Mouse (Mus musculus) neural tube, embryonic 11.5 days (tissue): ENCODE results near the gene Dop1a. TPM values are rescaled to one million over a fixed set of nuclear protein-coding genes. Genes with fewer than 3 reads are reported as not detected.

Experiments
- ATAC-seq: fragments of 200-750 bp; cut with Nextera tagmentation; 2 replicates; pipeline ENCODE4 v1.8.0; 2017; ENCODE audit warnings: moderate number of reproducible peaks, mild to moderate bottlenecking, moderate TSS enrichment, moderate library complexity; ENCODE audit not compliant: insufficient read depth, low FRiP score, low TSS enrichment
- DNase-seq: peaks from one replicate; pipeline ENCODE4 v3.0.0-alpha.2; 2015; ENCODE audit warnings: low spot score
- H3K27ac ChIP-seq: fragments of 300-500 bp; sonication (generic); 2 replicates; pipeline ENCODE4 v1.5.1; 2014; ENCODE audit warnings: low read depth, mild to moderate bottlenecking, low read length
- H3K27me3 ChIP-seq: fragments of 300-500 bp; sonication (generic); 2 replicates; pipeline ENCODE4 v1.6.1; 2014; ENCODE audit warnings: mild to moderate bottlenecking, low read length, mixed read lengths; ENCODE audit not compliant: control insufficient read depth, insufficient read depth
- H3K36me3 ChIP-seq: fragments of 300-500 bp; sonication (generic); 2 replicates; pipeline ENCODE4 v1.6.1; 2014; ENCODE audit warnings: mild to moderate bottlenecking, low read length, moderate library complexity, mixed read lengths; ENCODE audit not compliant: control insufficient read depth, insufficient read depth
- H3K4me1 ChIP-seq: fragments of 300-500 bp; sonication (generic); 2 replicates; pipeline ENCODE4 v1.6.1; 2014; ENCODE audit warnings: low read length, mixed read lengths; ENCODE audit not compliant: control insufficient read depth, insufficient read depth
- H3K4me2 ChIP-seq: fragments of 300-500 bp; sonication (generic); 2 replicates; pipeline ENCODE4 v1.6.1; 2014; ENCODE audit warnings: low read depth, mild to moderate bottlenecking, moderate library complexity
- H3K4me3 ChIP-seq: fragments of 300-500 bp; sonication (generic); 2 replicates; pipeline ENCODE4 v1.5.1; 2014; ENCODE audit warnings: low read depth, low read length
- H3K9ac ChIP-seq: fragments of 300-500 bp; sonication (generic); 2 replicates; pipeline ENCODE4 v1.6.1; 2014; ENCODE audit warnings: mild to moderate bottlenecking, low read length
- H3K9me3 ChIP-seq: fragments of 300-500 bp; sonication (generic); 2 replicates; pipeline ENCODE4 v1.6.1; 2016; ENCODE audit warnings: low read length; ENCODE audit not compliant: control insufficient read depth
- WGBS: fragments of 180-500 bp; shearing (Covaris S2); extraction: QIAGEN DNeasy Blood & Tissue Kit; methylation state at CpG from one replicate; pipeline ENCODE4 v1.1.7; 2014; 5-methylcytosine and 5-hydroxymethylcytosine counted together
- polyA plus RNA-seq: library from polyadenylated mRNA; unstranded; fragments of >200 nt; fragmentation: Nextera tagmentation; extraction: Ambion mirVana; gene quantifications from 2 replicates; pipeline ENCODE4 v1.2.1, GENCODE M21; 2014

Dop1a gene
- polyA plus RNA-seq, 1 experiment from 2014 or later, result 16.5 TPM

- no peak overlapping the region for H3K4me3 ChIP-seq
- no peak for DNase-seq
- H3K9me3 ChIP-seq, result no peaks in the 10 kb centered on the region
Measured at GRCm38 (mm10) chr9:86522335-86522734, 55.4 kb downstream of the Dop1a start.

DNA sequence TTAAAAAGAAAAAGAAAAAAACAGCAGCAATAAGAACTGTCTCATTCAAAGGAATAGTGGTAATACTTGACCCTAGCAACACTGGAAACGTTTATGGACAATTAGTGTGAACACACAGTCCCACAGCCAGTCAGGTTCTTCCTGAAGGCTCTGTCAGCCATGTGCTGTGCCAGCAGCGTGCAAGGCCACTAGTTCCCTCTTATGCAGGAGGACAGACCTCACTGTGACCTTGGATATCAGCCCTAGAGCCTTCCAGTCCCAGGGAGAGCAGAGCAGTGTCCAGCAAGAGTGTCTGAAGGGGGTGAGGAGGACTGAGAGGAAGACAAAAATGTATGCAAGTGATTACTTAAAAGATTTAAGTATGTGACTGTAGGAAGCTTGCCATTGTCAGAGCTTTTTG lies 58.6 kb downstream of the Dop1a start:
- Histone ChIP-seq H3K4me2 (no peak overlapping the region), H3K27ac (no peak overlapping the region), H3K4me3 (no peak overlapping the region), H3K36me3 (no peaks in the 10 kb centered on the region), H3K27me3 (no peaks in the 10 kb centered on the region), H3K9me3 (no peaks in the 10 kb centered on the region), H3K9ac (no peak overlapping the region), H3K4me1 (no peaks in the 10 kb centered on the region)
- 62% methylated on average over 2 of the region's 2 CpGs for WGBS
- ATAC-seq (no peak), DNase-seq (no peak)

More at GRCm38 (mm10) chr9:86522335-86522734, 55.4 kb downstream of the Dop1a start:
- H3K27me3 ChIP-seq, result no peaks in the 10 kb centered on the region
- H3K4me2 ChIP-seq, result no peak overlapping the region
- no peak for ATAC-seq
- H3K9ac ChIP-seq, result no peak overlapping the region
- no peak overlapping the region for H3K27ac ChIP-seq
- H3K36me3 ChIP-seq, result no peaks in the 10 kb centered on the region
- H3K4me1 ChIP-seq, result no peaks in the 10 kb centered on the region

- Histone ChIP-seq H3K27ac (no peak overlapping the region), H3K4me2 (no peak overlapping the region), H3K4me3 (no peak overlapping the region), H3K4me1 (no peaks in the 10 kb centered on the region), H3K9ac (no peak overlapping the region), H3K36me3 (no peaks in the 10 kb centered on the region), H3K9me3 (no peaks in the 10 kb centered on the region), H3K27me3 (no peaks in the 10 kb centered on the region)
- WGBS, result 91% methylated on average over 5 of the region's 5 CpGs
- no peak for DNase-seq
- ATAC-seq, result no peak
Measured at GRCm38 (mm10) chr9:86534071-86534470, 67.1 kb downstream of the Dop1a start.

DNA sequence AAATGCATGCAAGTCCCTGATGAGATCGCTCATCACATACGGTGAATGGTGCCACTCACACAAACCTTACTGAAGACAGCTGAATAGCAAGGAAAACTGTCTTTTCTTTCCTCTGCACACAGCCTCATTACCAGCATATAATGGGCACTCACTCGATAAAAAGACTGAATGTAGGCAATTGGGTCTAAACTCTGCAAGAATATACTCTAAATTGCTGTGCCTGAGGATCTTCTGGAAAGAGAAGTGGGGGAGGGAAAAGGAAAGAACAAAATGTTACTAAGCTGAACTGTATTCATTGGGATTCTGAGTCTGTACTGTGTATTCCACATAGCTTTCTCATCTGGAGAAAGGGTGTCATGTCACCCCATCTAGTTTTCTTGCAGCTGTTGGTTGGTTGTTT lies 76.5 kb downstream of the Dop1a start:
- no peaks in the 10 kb centered on the region for H3K4me1 ChIP-seq
- H3K27ac ChIP-seq, result no peak overlapping the region
- H3K4me2 ChIP-seq, result no peak overlapping the region
- no peak overlapping the region for H3K4me3 ChIP-seq
- H3K27me3 ChIP-seq, result no peaks in the 10 kb centered on the region
- WGBS, result 90% methylated on average over 3 of the region's 3 CpGs
- H3K9ac ChIP-seq, result no peak overlapping the region
- DNase-seq, result no peak
- H3K36me3 ChIP-seq, result no peaks in the 10 kb centered on the region; the same call in none of the 2 replicates
- no peak for ATAC-seq
- no peaks in the 10 kb centered on the region for H3K9me3 ChIP-seq

DNA sequence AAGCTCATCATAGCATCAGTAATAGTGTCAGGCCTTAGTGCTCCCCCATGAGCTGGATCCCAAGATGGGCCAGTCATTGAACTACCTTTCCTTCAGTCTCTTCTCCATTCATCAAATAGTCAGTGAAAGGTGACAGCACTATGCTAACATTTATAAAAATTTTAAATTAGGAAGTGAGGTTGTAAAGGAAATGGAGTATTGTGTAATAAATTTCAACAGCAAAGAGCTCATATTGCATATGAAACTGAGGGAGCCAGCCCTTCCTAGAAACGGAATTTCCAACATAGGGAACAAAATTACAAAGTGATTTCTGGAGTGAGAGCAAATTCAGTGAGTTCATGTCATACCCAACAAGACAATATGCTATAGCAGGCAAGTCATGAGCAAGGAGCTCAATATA lies 77.6 kb downstream of the Dop1a start:
- no peak for DNase-seq
- Histone ChIP-seq H3K9me3 (no peaks in the 10 kb centered on the region), H3K27ac (no peak overlapping the region), H3K4me3 (no peak overlapping the region), H3K4me1 (no peaks in the 10 kb centered on the region), H3K36me3 (no peaks in the 10 kb centered on the region; the same call in none of the 2 replicates), H3K9ac (no peak overlapping the region), H3K27me3 (no peaks in the 10 kb centered on the region), H3K4me2 (no peak overlapping the region)
- 82% methylated on average over 1 of the region's 1 CpGs for WGBS
- no peak for ATAC-seq

DNA sequence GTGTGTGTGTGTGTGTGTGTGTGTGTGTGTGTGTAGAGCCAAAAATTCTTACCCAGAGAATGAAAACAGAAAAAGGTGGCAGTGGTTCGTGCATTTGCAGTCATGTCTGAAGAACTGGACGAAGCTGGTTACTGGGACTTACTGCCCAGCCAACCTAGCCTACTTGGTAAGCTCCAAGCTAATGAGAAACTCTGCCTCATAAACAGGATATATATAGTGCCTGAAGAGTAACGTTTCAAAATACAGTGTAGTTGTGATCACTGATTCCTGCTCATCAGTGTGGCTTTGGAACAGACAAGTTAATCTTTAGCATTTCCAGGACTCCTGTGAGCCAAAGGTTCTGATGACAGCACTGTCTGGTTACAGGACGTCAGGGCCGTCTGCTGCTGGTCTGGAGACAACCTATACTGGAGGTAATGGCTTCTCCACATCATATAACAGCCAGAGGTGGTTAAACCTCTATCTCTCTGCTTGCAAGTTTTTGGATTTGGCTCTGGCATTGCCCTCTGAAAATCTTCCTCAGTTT lies 82.7 kb downstream of the Dop1a start:
- Histone ChIP-seq H3K4me1 (no peaks in the 10 kb centered on the region), H3K9me3 (no peaks in the 10 kb centered on the region), H3K9ac (no peak overlapping the region), H3K27ac (no peak overlapping the region), H3K36me3 (peaks cover 2% of the 10 kb centered on the region), H3K4me3 (no peak overlapping the region), H3K27me3 (no peaks in the 10 kb centered on the region), H3K4me2 (no peak overlapping the region)
- ATAC-seq (no peak), DNase-seq (no peak)
- WGBS, result 90% methylated on average over 5 of the region's 5 CpGs

GRCm38 (mm10) chr9:86550717-86551116 lies 83.8 kb downstream of the Dop1a start:
- Histone ChIP-seq H3K27ac (no peak overlapping the region), H3K9ac (no peak overlapping the region), H3K27me3 (no peaks in the 10 kb centered on the region), H3K4me2 (no peak overlapping the region), H3K4me3 (no peak overlapping the region), H3K4me1 (no peaks in the 10 kb centered on the region), H3K9me3 (no peaks in the 10 kb centered on the region), H3K36me3 (peaks cover 2% of the 10 kb centered on the region)
- DNase-seq, result no peak
- 83% methylated on average over 3 of the region's 3 CpGs for WGBS
- no peak for ATAC-seq

GRCm38 (mm10) chr9:86553886-86554285 lies 86.9 kb downstream of the Dop1a start:
- Histone ChIP-seq H3K4me3 (no peak overlapping the region), H3K27ac (no peak overlapping the region), H3K4me1 (no peaks in the 10 kb centered on the region), H3K9me3 (no peaks in the 10 kb centered on the region), H3K9ac (no peak overlapping the region), H3K36me3 (peaks cover 4% of the 10 kb centered on the region), H3K27me3 (no peaks in the 10 kb centered on the region), H3K4me2 (no peak overlapping the region)
- no peak for DNase-seq
- ATAC-seq, result no peak
- WGBS, result 94% methylated on average over 9 of the region's 9 CpGs

DNA sequence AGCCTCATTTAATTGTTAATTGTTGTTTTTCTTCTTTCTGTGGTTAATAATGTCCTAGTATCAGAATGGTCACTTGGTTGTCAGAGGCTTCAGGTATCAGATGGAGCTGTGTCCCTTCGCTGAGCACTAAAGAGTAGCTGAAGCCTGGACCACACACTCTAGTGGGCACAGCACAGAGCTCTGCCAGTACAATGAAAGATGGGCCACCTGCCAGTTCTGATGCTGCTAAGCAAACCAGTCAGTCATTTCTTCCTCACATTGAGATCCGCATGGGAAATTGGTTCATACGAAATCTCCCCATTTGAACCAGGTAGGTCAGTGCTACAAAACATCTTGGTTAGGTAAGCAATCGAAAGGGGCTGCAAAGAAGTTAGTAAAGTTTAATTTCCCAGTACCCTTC lies 87.7 kb downstream of the Dop1a start:
- 92% methylated on average over 4 of the region's 4 CpGs for WGBS
- Histone ChIP-seq H3K4me1 (no peaks in the 10 kb centered on the region), H3K27me3 (no peaks in the 10 kb centered on the region), H3K36me3 (peaks cover 4% of the 10 kb centered on the region), H3K9me3 (no peaks in the 10 kb centered on the region), H3K4me3 (no peak overlapping the region), H3K4me2 (no peak overlapping the region), H3K27ac (no peak overlapping the region), H3K9ac (no peak overlapping the region)
- DNase-seq, result no peak
- no peak for ATAC-seq
